Mouse (Mus musculus) naive thymus-derived CD4-positive, alpha-beta T cell, adult 2 months (primary cell): Measurements from ENCODE around the gene Guk1.

Experiments
- DNase-seq: peaks from one replicate; pipeline ENCODE4 v3.0.0-alpha.2; 2011; ENCODE audit warnings: low read depth

Guk1 gene

DNA sequence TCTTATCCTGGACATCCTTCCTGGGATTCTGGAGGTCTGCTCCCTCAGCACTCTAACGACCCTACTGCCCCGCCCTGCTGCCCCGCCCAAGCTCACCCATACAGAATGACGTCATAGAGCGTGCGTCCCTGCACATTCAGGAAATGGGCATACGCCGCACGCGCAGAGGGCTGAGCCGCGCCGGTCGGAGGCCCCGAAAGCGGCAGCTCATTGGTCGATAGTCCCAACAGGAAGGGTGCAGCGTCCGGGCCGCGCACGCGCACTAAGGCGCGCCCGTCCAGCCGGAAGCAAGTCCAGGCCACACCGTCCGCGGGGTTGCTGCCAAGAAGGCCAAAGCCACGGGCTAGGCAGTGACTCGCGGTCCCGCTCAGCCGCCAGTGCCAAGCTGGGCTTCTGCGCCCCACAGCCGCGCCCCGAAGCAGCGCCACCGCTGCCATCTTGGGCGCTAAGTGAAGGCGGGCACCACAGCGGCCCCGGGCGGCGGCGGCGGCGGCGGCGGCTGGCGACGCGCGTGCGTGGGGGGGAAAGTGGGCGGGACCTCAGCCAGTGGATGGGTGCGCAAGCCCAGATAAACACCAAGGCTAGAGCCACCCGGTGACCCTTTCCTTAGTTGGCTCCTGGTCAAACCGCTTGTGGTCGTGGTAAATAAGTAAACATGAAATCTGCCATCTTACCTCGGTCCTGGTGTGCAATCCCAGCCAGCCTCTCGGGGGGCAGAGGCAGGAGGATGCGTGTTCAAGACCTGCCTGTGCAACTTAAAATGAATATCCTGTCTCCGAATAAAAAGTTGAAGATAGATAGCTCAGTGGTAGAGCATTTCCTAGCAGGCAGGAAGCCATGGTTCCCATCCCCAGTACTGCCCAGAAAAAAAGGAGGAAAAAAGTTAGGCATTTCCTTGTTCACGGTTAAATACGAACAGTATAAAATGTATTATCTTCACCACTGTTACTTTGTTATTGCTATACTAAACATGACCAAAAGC lies 28.5 kb downstream of the Guk1 start, which contains the start of gene Iba57:
TSS of gene Iba57 (minus strand) at position 485 of the 982 bp plus-strand sequence.
- peak; percentile 98 for DNase-seq

- DNase-seq = no peak
Measured at GRCm38 (mm10) chr11:59162443-59163254, 29.4 kb downstream of the Guk1 start.

GRCm38 (mm10) chr11:59161398-59161797 lies 30.6 kb downstream of the Guk1 start:
- DNase-seq = no peak

GRCm38 (mm10) chr11:59159558-59159957 lies 32.5 kb downstream of the Guk1 start:
- DNase-seq = no peak

DNA sequence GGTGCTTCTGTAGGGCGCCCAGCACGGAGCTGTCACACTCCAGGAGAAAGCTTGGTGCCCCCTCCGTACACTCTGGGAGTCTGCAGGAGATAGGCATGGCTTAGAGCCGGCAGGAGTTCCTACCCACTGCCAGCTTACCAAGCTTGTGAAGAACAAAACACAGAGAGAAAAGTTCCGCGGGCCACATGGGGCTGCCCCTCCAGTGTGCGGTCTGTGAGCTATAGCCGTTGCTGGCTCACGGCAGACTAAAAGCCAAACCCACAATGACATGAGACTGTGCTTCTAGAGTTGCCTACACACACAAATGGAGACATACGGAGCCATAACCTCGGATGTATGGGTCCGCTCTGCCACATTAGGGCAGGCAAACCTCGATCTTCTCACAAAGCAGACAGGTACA lies 32.9 kb downstream of the Guk1 start:
- no peak for DNase-seq

- no peak for DNase-seq
Measured at GRCm38 (mm10) chr11:59155900-59156299, 36.1 kb downstream of the Guk1 start.

- no peak for DNase-seq
Measured at GRCm38 (mm10) chr11:59154220-59154619, 37.8 kb downstream of the Guk1 start.

- DNase-seq = peak; percentile 33
Measured at GRCm38 (mm10) chr11:59151729-59152128, 40.3 kb downstream of the Guk1 start.

- no peak for DNase-seq
Measured at GRCm38 (mm10) chr11:59149302-59149701, 42.7 kb downstream of the Guk1 start.

- no peak for DNase-seq
Measured at GRCm38 (mm10) chr11:59142962-59143361, 49.0 kb downstream of the Guk1 start.

DNA sequence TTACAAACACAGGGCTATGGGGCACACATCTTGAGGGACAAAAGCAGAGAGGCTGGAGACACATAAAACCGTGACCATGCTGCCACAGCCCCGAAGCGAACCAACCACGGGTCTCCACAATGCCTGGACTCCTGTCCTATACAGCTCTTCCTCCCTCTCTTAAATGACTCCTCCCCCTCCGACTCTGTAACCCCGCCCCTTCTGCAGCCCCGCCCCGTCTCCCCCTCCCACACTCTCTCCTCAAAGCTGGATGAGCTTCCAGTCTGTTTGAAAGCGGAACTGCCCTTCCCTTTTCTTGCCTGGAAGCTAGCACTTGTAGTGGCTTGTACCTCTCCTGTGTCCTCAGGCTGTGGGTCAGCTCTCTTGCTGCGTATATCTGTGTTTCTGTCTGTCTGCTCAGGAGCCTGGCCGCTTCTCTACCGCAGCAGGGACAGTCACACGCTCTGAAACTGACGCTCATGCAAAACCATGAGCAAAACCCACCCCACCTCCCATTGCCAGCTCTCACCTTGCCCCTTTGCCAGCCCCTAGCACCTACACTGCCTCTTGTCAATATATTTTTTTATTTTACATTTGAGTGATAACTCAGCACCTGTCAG lies 50.1 kb downstream of the Guk1 start:
- no peak for DNase-seq

DNA sequence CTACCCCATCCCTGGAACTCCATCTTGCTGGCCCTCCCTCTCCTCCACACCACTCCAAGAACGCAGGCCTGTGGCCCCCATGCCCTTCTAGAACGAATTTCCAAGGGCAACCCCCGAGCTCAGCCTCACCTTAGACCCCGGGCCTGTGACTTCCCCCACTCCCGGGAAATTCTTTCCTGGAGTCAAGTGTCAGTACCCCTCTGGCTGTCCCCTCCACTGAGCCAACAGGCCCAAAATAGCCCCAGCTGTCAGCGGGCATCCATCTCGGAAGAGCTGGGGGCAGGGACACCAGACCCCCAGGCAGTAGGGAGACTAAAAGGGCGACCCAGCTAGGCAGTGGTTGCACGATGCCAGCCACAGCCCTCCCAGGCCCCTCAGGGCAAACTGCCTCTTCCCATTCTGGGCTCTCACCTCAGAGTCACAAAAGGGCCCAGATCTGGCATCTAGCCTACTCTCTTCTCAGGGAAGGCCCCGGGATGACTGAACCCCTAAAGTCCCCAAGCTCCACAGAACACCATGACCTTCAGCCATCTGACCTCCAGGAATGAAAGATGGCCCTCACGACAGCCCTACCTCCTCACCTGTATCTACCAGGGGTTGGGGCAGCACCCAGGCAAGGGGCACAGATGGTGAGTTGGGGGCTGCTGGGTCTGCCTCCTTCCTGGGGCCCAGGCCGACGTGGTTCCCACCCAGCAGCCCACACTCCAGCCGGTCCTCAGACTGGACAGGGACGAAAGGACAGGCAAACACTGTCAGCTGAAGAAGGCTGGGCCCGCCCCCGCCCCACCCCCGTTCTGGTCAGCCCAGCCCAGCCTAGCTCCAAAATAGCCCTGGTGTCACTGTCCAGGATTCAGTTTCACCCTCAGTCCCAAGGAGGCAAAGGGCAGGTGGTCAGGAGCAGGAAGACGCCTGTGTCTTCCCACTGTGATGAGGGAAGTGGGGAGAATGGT lies 53.2 kb downstream of the Guk1 start:
- DNase-seq = no peak

- DNase-seq = no peak
Measured at GRCm38 (mm10) chr11:59136994-59137706, 54.9 kb downstream of the Guk1 start.

DNA sequence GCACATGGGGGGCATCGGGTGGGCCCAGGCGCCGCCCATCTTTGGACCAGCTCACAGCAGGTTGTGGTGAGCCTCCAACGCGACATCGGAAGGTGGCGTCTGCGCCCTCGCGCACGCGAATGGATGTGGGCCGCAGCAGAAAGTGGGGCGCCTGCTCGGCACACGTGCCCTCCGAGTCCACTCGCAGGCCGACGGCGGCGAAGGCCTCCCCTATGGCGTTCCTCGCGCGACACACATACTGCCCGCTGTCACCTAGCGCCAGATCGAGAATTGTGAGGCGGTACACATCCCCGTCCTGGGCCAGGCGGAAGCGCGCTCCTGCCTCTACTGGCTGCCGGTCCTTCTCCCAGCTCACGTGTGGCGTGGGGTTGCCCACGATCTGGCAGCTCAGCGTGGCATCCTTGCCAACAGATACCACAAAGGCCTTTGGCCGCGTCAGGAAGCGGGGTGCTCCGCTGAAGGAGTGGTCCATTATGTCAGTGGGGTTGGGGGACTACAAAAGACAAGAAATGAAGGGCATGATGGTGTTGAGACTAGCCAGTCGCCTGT lies 56.0 kb downstream of the Guk1 start, which contains the start of gene Obscn:
TSS of gene Obscn (minus strand) at position 499 of the 549 bp plus-strand sequence.
- DNase-seq = no peak

GRCm38 (mm10) chr11:59135051-59135820 lies 56.8 kb downstream of the Guk1 start:
- DNase-seq = no peak

DNA sequence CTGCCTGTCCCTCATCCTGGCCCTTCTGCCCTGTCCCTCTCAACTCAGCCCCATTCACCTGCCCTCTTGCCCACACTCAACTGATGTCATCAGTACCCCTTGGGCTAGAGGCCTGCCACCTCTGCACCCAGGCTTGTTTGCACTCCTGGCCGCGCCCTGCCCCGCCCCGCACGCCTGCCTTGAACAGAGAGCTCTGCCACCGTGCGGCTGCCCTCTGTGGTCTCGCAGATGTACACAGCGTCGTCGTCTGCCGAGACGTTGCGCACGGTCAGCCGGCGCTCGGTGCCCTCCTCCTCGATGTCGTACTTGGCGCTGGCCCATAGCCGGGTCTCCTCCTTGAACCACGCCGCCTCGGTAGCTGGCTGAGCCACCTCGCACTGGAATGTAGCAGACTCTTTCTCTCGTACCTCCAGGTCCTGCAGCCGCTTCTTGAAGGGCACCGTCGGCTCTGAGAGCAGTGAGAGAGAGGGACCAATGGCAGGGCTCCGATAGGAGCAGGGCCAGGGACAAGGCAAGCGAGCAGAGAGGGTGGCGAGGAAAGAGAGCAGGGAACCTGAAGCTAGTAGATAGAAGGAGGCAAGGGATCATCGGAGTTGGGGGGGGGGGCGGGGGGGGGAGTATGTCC lies 57.5 kb downstream of the Guk1 start:
- DNase-seq = no peak
